Mouse (Mus musculus) embryonic fibroblast, embryonic 13.5 days (primary cell): ENCODE data around the gene 4930524J08Rik.

ENCODE experiments used
- CTCF ChIP-seq: IDR thresholded peaks from 2 replicates; pipeline ENCODE4 v1.5.1; 2011; ENCODE audit warnings: mild to moderate bottlenecking, control low read depth, low read length, moderate library complexity, borderline replicate concordance; ENCODE audit not compliant: insufficient read depth
- POLR2A ChIP-seq: IDR thresholded peaks from 2 replicates; pipeline ENCODE4 v1.6.1; 2011; ENCODE audit warnings: low read depth, mild to moderate bottlenecking, control low read depth, low read length, moderate library complexity

GRCm38 (mm10) chr5:99952513-99952912 lies 26.3 kb upstream of the 4930524J08Rik start:
- TF ChIP-seq CTCF (no peak), POLR2A (no peak)
